Mouse (Mus musculus) olfactory bulb, adult 2 months (tissue): ENCODE results near the gene Pxdn. TPM values are rescaled to one million over a fixed set of nuclear protein-coding genes. Genes with fewer than 3 reads are reported as not detected.

Experiments
- H3K27ac ChIP-seq: fragments of 200-500 bp; 2 replicates; pipeline ENCODE4 v1.5.1; 2012; ENCODE audit warnings: low read depth, low read length; ENCODE audit not compliant: insufficient read depth
- H3K4me1 ChIP-seq: fragments of 200-500 bp; 2 replicates; pipeline ENCODE4 v1.6.1; 2012; ENCODE audit warnings: low read length; ENCODE audit not compliant: control insufficient read depth, insufficient read depth
- H3K4me3 ChIP-seq: fragments of 200-500 bp; 2 replicates; pipeline ENCODE4 v1.5.1; 2012; ENCODE audit warnings: mild to moderate bottlenecking, low read depth, low read length, moderate library complexity; ENCODE audit not compliant: insufficient read depth
- CTCF ChIP-seq: fragments of 200-500 bp; IDR thresholded peaks from 2 replicates; pipeline ENCODE4 v1.5.1; 2012; ENCODE audit warnings: low read depth, mild to moderate bottlenecking, low read length, moderate library complexity; ENCODE audit not compliant: insufficient read depth
- POLR2A ChIP-seq: fragments of 200-500 bp; IDR thresholded peaks from 2 replicates; pipeline ENCODE4 v1.6.1; 2012; ENCODE audit warnings: mild to moderate bottlenecking, low read depth, low read length, moderate library complexity; ENCODE audit not compliant: insufficient read depth
- WGBS: fragments of 180-500 bp; shearing (Covaris S2); methylation state at CpG from one replicate; pipeline ENCODE4 v1.1.7; 2018; 5-methylcytosine and 5-hydroxymethylcytosine counted together
- polyA plus RNA-seq: library from polyadenylated mRNA; stranded (reverse); fragments of >200 nt; gene quantifications from 2 replicates; pipeline ENCODE4 v1.2.4, GENCODE M21; 2012; ENCODE audit warnings: low replicate concordance; ENCODE audit not compliant: missing spikeins, insufficient read depth, insufficient read length

Pxdn gene
- polyA plus RNA-seq, 1 experiment: not detected

- H3K27ac ChIP-seq: no peak overlapping the region
- H3K4me1 ChIP-seq: no peaks in the 10 kb centered on the region
- no peak for TF ChIP-seq CTCF
- TF ChIP-seq POLR2A: no peak
- H3K4me3 ChIP-seq: no peak overlapping the region
- WGBS: 17% methylated on average over 4 of the region's 4 CpGs
These were observed 112.8 kb downstream of the Pxdn start for GRCm38 (mm10) chr12:30050235-30050634.

- no peak for TF ChIP-seq CTCF
- no peak for TF ChIP-seq POLR2A
- no peak overlapping the region for H3K4me3 ChIP-seq
- H3K27ac ChIP-seq: no peak overlapping the region
- H3K4me1 ChIP-seq: no peaks in the 10 kb centered on the region
- 89% methylated on average over 11 of the region's 11 CpGs for WGBS
These were observed 117.5 kb downstream of the Pxdn start for GRCm38 (mm10) chr12:30054761-30055540.

GRCm38 (mm10) chr12:30058044-30058443, 120.6 kb downstream of the Pxdn start:
- Histone ChIP-seq H3K4me3 (no peak overlapping the region), H3K27ac (no peak overlapping the region), H3K4me1 (no peaks in the 10 kb centered on the region)
- 76% methylated on average over 6 of the region's 6 CpGs for WGBS
- TF ChIP-seq CTCF: no peak
- no peak for TF ChIP-seq POLR2A

GRCm38 (mm10) chr12:30061503-30062117, 124.2 kb downstream of the Pxdn start:
- Histone ChIP-seq H3K4me3 (no peak overlapping the region), H3K27ac (no peak overlapping the region), H3K4me1 (no peaks in the 10 kb centered on the region)
- 48% methylated on average over 1 of the region's 1 CpGs for WGBS
- no peak for TF ChIP-seq POLR2A
- TF ChIP-seq CTCF: no peak

- WGBS: 57% methylated on average over 6 of the region's 6 CpGs
- TF ChIP-seq POLR2A (no peak), CTCF (no peak)
- H3K4me3 ChIP-seq: no peak overlapping the region
- no peak overlapping the region for H3K27ac ChIP-seq
- no peaks in the 10 kb centered on the region for H3K4me1 ChIP-seq
These were observed 124.7 kb downstream of the Pxdn start for GRCm38 (mm10) chr12:30062118-30062505.

Other genes starting within 250 kb of the Pxdn start
- gene Tpo, start 195.0 kb downstream of the Pxdn start, polyA plus RNA-seq: not detected in 2 replicates